18 mouse cellular contexts compared by ENCODE assay signal in genomic region chr14:21278907-21279535, GRCm38 (mm10).
DNase-seq lines count a peak whose midpoint lies in the region; ATAC-seq and TF ChIP-seq lines count a peak whose summit lies in the region.
"Had no signal": no experiment of that assay in that cellular context is flagged by ENCODE, and none has a peak within 500 bp of the region (broad histone marks: within the 10 kb centered on the region; RNA-seq: fewer than 3 reads in every experiment).

No protein-coding gene starts in this region.

- TF ChIP-seq CTCF in heart, postnatal 0 days (IDR thresholded peaks at IDR 0.05; ENCODE audit: low read depth): no peak
- TF ChIP-seq CTCF in embryonic fibroblast, embryonic 13.5 days (IDR thresholded peaks at IDR 0.05; ENCODE audit: borderline replicate concordance, insufficient read depth, low read length): no peak

- no peak for TF ChIP-seq EP300 in heart, postnatal 0 days (IDR thresholded peaks at IDR 0.05; ENCODE audit: low read depth)

- no peak overlapping the region for H3K4me2 ChIP-seq in heart, postnatal 0 days (ENCODE audit: low read depth, low read length)
- no peak overlapping the region for H3K4me2 ChIP-seq in heart, embryonic 11.5 days
- no peak overlapping the region for H3K4me2 ChIP-seq in liver, embryonic 16.5 days (ENCODE audit: low read depth, low read length)
- H3K4me2 ChIP-seq: forebrain, embryonic 13.5 days; limb, embryonic 12.5 days; liver, embryonic 15.5 days had no signal

- 0 out of 2 replicates have a peak overlapping the region, but pooled peaks have one; percentile 38 for H3K27ac ChIP-seq in heart, postnatal 0 days (ENCODE audit: low read depth)
- no peak overlapping the region for H3K27ac ChIP-seq in heart, embryonic 11.5 days (ENCODE audit: low read depth, low read length)
- no peak overlapping the region for H3K27ac ChIP-seq in liver, embryonic 16.5 days (ENCODE audit: low read length)
- peak overlapping the region; percentile 40; the same call in 1 of the 2 replicates for H3K27ac ChIP-seq in embryonic fibroblast, embryonic 13.5 days (ENCODE audit: insufficient read depth, low read length)
- H3K27ac ChIP-seq: forebrain, embryonic 13.5 days; hindbrain, embryonic 10.5 days; limb, embryonic 12.5 days; liver, embryonic 15.5 days; macrophage; midbrain, embryonic 10.5 days had no signal

- no peak for ATAC-seq in heart, postnatal 0 days (ENCODE audit: insufficient read depth, low read depth)
- ATAC-seq in heart, embryonic 11.5 days (replicated peaks; ENCODE audit: insufficient number of reproducible peaks, low FRiP score, low TSS enrichment): no peak
- ATAC-seq in liver, embryonic 16.5 days (ENCODE audit: low read depth): 0 out of 2 replicates have a peak, but pooled peaks have one; percentile 41
- ATAC-seq: activated CD4-positive, CD25-positive, alpha-beta regulatory T cell, adult 4 months; forebrain, embryonic 13.5 days; hindbrain, embryonic 16.5 days had no signal

- H3K9ac ChIP-seq in heart, postnatal 0 days (replicated peaks; ENCODE audit: low read depth, low read length): no peak overlapping the region
- H3K9ac ChIP-seq in heart, embryonic 11.5 days (ENCODE audit: low read depth, low read length): no peak overlapping the region
- H3K9ac ChIP-seq in liver, embryonic 16.5 days (ENCODE audit: low read depth, low read length): no peak overlapping the region
- H3K9ac ChIP-seq: forebrain, embryonic 13.5 days; limb, embryonic 12.5 days; liver, embryonic 15.5 days had no signal

- no peak overlapping the region for H3K4me3 ChIP-seq in heart, postnatal 0 days (ENCODE audit: low read depth, low read length)
- H3K4me3 ChIP-seq in heart, embryonic 11.5 days (ENCODE audit: low read depth, low read length): no peak overlapping the region
- no peak overlapping the region for H3K4me3 ChIP-seq in liver, embryonic 16.5 days (ENCODE audit: low read depth, low read length)
- H3K4me3 ChIP-seq in embryonic fibroblast, embryonic 13.5 days (ENCODE audit: insufficient read depth, low read length): no peak overlapping the region
- H3K4me3 ChIP-seq: forebrain, embryonic 13.5 days; hindbrain, embryonic 10.5 days; limb, embryonic 12.5 days; liver, embryonic 15.5 days; midbrain, embryonic 10.5 days had no signal

- no peaks in the 10 kb centered on the region for H3K27me3 ChIP-seq in heart, postnatal 0 days (ENCODE audit: control insufficient read depth, insufficient read depth, low read length)
- H3K27me3 ChIP-seq in heart, embryonic 11.5 days (ENCODE audit: control insufficient read depth, insufficient read depth, low read length): no peaks in the 10 kb centered on the region
- H3K27me3 ChIP-seq in liver, embryonic 16.5 days (ENCODE audit: control insufficient read depth, insufficient read depth, low read depth, low read length): no peaks in the 10 kb centered on the region
- H3K27me3 ChIP-seq: forebrain, embryonic 13.5 days; limb, embryonic 12.5 days; liver, embryonic 15.5 days had no signal

- DNase-seq in heart, postnatal 0 days (ENCODE audit: low spot score): no peak
- DNase-seq in liver (no peak), 3134 (ENCODE audit: extremely low read depth, insufficient read length, low spot score) (peak; percentile 30)
- DNase-seq in B cell, adult 2 months: no peak
- DNase-seq in right cerebral cortex, adult 2 months (ENCODE audit: low spot score in 2 of 2): no peak
- DNase-seq: cerebellum, adult 18-20 months; cerebellum, postnatal 14 days had no signal

- WGBS in heart, postnatal 0 days: 56% methylated on average over 6 of the region's 6 CpGs
- WGBS in heart, embryonic 11.5 days (ENCODE audit: insufficient replicate concordance): 74% methylated on average over 6 of the region's 6 CpGs
- 58% methylated on average over 6 of the region's 6 CpGs for WGBS in liver, embryonic 16.5 days (ENCODE audit: insufficient replicate concordance)

- no peaks in the 10 kb centered on the region for H3K36me3 ChIP-seq in heart, postnatal 0 days (replicated peaks; ENCODE audit: control insufficient read depth, insufficient read depth, low read length)
- H3K36me3 ChIP-seq in heart, embryonic 11.5 days (ENCODE audit: control insufficient read depth, insufficient read depth, low read length): no peaks in the 10 kb centered on the region
- H3K36me3 ChIP-seq in liver, embryonic 16.5 days (ENCODE audit: control insufficient read depth, insufficient read depth): no peaks in the 10 kb centered on the region
- H3K36me3 ChIP-seq: hindbrain, embryonic 10.5 days; limb, embryonic 12.5 days; liver, embryonic 15.5 days; midbrain, embryonic 10.5 days had no signal

- no peaks in the 10 kb centered on the region for H3K9me3 ChIP-seq in heart, postnatal 0 days (replicated peaks; ENCODE audit: control insufficient read depth, low read length)
- no peaks in the 10 kb centered on the region for H3K9me3 ChIP-seq in heart, embryonic 11.5 days (replicated peaks; ENCODE audit: control insufficient read depth, low read length)
- no peaks in the 10 kb centered on the region for H3K9me3 ChIP-seq in liver, embryonic 16.5 days (replicated peaks; ENCODE audit: control insufficient read depth, low read length)
- H3K9me3 ChIP-seq: forebrain, embryonic 13.5 days; hindbrain, embryonic 10.5 days; limb, embryonic 12.5 days; liver, embryonic 15.5 days; midbrain, embryonic 10.5 days had no signal

- 0 out of 2 replicates have a peak, but pooled peaks cover under 1% of the 10 kb centered on the region for H3K4me1 ChIP-seq in heart, postnatal 0 days (ENCODE audit: control insufficient read depth, insufficient read depth)
- H3K4me1 ChIP-seq in heart, embryonic 11.5 days (ENCODE audit: control insufficient read depth, insufficient read depth, low read length): peaks cover 3% of the 10 kb centered on the region; the same call in 1 of the 2 replicates
- no peaks in the 10 kb centered on the region; the same call in 1 of the 2 replicates for H3K4me1 ChIP-seq in liver, embryonic 16.5 days (ENCODE audit: control insufficient read depth, low read depth, low read length)
- peaks cover 10% of the 10 kb centered on the region; the same call in 1 of the 2 replicates for H3K4me1 ChIP-seq in embryonic fibroblast, embryonic 13.5 days (ENCODE audit: control insufficient read depth, insufficient read depth, low read length)
- H3K4me1 ChIP-seq: hindbrain, embryonic 10.5 days; liver, embryonic 15.5 days had no signal

- no peak for TF ChIP-seq POLR2A in embryonic fibroblast, embryonic 13.5 days (IDR thresholded peaks at IDR 0.05; ENCODE audit: low read depth, low read length)

Comparison
In these comparisons a context has a peak if more than half of its experiments do, and no peak if none do; other contexts are left out.
1. H3K27ac ChIP-seq: peak in heart, postnatal 0 days (single experiment) and embryonic fibroblast, embryonic 13.5 days (single experiment); none in heart, embryonic 11.5 days (single experiment) and liver, embryonic 16.5 days (single experiment).